Mouse (Mus musculus) urinary bladder, postnatal 10 days (tissue): ENCODE data around the gene Vmn1r166.
"Not testable (repeated sequence)": the region's sequence is repeated elsewhere in the genome, so short reads cannot be mapped to it uniquely, and the experiment has no call there.

Source experiments
- DNase-seq: peaks from one replicate; pipeline ENCODE4 v3.0.0; 2022; ENCODE audit warnings: low spot score

Vmn1r166 gene

GRCm38 (mm10) chr7:23251582-23251981, at the start of gene Vmn1r166:
TSS of gene Vmn1r166 (minus strand) at chr7:23251682.
- DNase-seq, result not testable (repeated sequence)

- DNase-seq, result not testable (repeated sequence)
Measured at GRCm38 (mm10) chr7:23300892-23301291, 49.4 kb upstream of the Vmn1r166 start, which contains the start of gene Nlrp4e. TSS of gene Nlrp4e (plus strand) at chr7:23301192.

GRCm38 (mm10) chr7:23278800-23279199, 27.3 kb upstream of the Vmn1r166 start, which contains the start of gene Gm6902:
TSS of gene Gm6902 (minus strand) at chr7:23278900.
- not testable (repeated sequence) for DNase-seq

GRCm38 (mm10) chr7:23217032-23217431, 34.5 kb downstream of the Vmn1r166 start, which contains the start of gene Vmn1r165:
TSS of gene Vmn1r165 (plus strand) at chr7:23217332.
- not testable (repeated sequence) for DNase-seq
